Mouse (Mus musculus) Muller cell, postnatal 12 days (primary cell): ENCODE data around the gene Bin2.
"Not testable (repeated sequence)": the region's sequence is repeated elsewhere in the genome, so short reads cannot be mapped to it uniquely, and the experiment has no call there.

ENCODE experiments used
- DNase-seq: peaks from one replicate; pipeline ENCODE4 v3.0.0-alpha.2; 2015; ENCODE audit errors: inconsistent ontology term

The Bin2 gene

DNA sequence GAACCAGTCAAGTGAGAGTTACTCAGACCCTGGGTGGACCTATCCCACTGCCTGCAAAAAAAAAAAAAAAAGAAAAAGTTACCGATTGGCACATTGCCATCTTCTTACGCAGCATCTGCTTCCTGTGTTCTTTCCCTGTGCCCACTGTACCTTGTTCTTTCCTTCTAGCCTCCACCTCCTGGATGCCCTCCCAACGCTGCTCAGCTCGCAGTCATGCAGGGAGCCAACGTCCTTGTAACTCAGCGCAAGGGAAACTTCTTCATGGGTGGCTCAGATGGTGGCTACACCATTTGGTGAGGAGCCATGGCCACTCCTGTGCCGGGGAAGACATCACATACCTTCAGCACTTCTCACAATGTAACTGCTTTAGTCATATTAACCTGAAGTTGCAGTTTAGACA lies 50.2 kb downstream of the Bin2 start:
- no peak for DNase-seq

DNA sequence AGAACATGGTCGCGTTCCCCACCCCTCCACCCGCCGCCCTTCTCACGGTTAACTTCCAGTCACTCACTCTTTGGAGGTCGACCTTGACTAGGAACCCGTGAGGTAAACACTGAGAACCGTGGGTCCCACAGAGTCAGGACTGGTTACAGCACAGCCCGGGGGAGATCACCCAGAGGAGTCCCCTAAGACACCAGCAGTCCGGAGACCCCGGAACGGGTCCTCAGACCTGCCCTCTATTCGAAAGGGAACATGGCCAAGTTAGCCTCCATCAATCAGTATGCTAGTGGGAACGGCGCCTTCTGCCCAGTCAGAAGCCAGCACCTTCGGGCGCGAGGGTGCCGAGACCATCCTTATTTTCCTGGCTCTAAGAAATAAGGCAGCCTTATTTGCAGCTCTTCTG lies 53.1 kb downstream of the Bin2 start:
- DNase-seq: no peak

DNA sequence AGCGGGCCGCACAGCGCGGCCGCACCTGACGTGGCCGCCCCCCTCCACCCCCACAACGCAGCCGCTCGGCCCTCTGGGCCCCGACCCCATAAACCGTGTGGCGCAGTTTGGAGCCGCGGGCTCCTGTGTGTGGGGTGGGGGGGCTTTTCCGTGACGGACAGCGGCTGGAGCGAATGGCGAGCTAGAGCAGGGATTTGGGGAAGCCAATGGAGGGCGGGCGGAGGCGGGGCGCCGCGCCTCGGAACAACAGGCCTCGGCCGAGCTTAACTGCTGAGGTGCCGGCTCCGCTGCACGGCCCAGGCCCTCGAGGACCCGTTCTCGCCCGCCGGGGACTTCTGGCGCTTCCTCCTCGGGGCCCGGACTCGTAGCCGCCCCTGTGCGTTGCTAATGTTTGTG lies 53.5 kb downstream of the Bin2 start:
- DNase-seq: peak; percentile 95

DNA sequence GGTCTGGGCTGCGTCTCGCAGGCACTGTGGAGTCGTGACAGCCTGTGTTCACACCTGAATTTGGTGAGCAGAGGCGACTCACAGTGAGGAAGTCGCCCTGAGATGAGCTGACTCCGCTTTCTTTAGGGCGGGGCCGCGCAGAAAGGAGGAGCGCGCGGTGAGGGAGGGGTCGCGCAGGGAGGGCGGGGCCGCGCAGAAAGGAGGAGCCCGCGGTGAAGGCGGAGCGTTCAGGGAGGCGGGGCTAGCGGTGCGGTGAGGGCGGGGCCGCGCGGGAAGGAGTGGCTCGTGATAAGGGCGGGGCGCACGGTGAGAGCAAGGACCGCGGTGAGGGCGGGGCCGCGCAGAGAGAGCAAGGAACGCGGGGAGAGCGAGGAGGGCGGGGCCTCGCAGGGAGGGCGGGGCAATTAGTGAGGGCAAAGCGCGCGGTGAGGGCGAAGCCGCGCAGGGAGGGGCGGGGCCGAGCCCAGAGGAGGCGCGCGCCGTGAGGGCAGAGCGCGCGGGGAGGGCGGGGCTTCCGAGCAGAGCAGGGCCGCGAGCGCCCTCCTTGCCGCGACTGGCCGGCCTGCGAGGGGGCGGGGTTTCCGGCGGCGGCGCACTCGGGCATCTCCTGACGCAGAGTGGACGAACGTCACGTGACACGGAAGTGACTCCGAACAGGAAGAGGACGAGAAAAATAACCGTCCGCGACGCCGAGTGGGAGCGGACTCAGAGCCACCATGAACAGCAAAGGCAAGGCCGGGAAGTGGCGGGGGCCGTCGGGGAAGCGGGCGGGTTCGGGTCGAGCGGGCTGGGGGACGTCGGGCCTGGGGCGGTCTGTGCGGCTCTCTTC lies 54.1 kb downstream of the Bin2 start, which contains the start of gene Dazap2:
Gene Dazap2, plus strand, starts transcription at position 354 of the 829 bp plus-strand sequence.
- peak; percentile 100 for DNase-seq

DNA sequence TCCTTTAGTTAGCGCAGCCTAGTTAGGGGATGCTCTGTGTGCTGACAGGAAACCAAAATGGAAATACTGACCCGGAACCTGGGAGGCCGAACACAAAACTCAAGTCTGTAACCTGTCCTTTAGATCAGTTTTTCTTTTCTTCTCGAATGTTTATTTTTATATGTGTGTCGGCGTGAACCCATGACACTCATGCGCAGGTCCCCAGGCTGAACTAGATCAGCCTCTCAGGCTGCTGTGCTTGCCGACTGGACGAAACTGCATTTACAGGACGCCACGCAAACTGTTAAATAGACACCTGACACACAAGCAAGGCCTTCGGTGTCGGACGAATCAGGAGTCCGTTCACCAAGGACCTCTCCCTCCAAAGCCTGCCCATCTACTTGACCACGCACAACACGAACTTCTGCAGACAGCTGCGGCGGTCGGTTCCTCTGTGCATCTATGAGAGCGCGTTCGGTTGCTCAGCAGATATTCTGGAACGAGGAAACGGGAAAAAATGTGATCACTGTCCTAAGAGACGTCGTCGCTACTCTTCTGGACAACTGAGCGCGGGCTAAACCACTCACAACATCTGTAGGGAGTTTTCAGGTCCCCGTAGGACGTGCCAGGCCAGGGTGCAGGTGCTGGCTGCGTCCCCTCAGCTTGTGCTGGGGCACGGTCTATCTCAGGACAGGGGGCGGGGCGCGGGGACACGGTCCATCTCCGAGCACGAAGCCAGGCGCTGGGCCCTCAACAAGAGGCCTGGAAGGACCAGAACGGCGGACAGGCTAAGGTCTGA lies 54.9 kb downstream of the Bin2 start:
- DNase-seq: no peak

DNA sequence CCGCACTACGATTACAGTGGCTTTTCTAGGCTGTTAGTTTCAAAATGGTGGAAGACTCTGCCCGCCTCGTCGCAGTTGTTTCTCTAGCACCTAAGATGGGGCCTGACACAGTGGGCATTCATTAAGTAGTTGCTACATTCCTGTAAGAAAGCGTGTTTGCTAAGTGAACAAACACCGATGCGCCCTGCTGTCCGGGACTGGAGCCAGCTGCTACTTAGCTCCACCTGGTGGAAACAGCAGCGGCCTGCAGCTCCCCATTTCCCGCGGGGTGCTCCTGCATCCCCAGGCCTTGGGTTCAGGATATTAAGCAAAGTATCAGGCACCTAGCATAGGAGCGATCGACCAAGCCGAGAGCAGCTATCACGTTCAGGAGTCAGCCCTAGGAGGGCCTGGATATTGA lies 55.8 kb downstream of the Bin2 start:
- DNase-seq: peak; percentile 80

DNA sequence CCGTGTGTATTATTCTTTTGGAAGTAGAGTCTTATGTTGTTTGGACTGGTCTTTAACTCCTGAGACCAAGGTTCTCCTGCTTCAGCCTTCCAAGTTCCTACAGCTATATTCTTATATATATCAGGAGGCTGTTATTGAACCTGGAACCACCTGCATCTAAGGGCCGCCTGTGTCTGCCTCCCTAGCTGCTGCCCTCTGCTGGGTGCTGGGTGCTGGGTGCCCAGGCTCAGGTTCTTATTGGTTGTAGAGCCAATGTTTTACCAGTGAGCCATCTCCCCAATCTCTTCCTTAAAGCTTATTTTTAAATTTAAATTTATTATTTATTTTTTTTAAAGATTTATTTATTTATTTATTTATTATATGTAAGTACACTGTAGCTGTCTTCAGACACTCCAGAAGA lies 56.9 kb downstream of the Bin2 start:
- DNase-seq: no peak

DNA sequence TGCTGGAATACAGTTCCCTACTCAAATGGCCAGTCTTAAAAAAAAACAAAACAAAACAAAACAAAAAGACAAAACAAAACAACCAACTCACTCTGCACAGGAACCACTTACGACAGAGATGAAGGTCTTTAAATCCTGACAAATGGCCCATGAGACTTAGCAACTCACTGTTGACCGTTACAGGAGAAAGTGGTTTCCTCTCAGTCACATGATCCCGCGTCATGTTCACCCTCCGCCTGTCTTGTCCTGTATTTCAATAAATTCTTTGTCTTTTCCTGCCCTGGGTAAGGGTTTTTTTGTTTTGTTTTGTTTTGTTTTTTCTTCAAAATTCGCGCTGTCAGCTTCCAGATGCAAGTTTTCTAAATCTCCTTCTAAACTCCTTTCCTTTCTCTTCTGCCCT lies 57.4 kb downstream of the Bin2 start:
- DNase-seq: no peak

DNA sequence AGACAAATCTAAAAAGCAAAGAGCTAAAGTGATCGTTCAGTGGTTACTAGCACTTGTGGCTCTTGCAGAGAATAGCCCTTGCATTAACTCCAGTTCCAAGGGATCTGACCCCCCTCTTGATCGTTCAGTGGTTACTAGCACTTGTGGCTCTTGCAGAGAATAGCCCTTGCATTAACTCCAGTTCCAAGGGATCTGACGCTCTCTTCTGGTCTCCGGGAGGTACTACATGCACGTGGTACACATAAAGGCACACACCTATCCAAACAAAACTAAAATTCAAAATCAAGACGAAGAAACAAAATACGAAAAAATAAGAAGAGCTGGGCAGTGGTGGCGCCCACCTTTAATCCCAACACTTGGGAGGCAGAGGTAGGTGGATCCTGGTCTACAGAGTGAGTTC lies 62.7 kb downstream of the Bin2 start:
- not testable (repeated sequence) for DNase-seq

DNA sequence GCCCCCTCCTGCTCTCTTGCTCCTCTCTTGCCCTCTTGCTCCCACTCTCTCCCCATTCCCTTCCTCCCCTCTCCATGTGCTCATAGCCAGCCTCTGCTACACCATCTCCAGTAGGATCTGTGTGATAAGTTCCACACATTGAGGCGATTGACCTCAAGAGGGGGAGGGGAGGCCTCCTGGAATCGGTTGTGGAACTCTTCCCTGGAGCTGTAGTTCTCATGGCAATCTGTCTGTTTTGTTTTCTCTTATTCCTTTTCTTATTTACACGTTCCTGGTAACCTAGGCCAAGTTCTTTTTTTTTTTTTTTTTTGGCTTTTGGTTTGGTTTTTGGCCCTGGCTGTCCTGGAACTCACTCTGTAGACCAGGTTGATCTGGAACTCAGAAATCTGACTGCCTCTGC lies 67.7 kb downstream of the Bin2 start:
- DNase-seq: no peak

DNA sequence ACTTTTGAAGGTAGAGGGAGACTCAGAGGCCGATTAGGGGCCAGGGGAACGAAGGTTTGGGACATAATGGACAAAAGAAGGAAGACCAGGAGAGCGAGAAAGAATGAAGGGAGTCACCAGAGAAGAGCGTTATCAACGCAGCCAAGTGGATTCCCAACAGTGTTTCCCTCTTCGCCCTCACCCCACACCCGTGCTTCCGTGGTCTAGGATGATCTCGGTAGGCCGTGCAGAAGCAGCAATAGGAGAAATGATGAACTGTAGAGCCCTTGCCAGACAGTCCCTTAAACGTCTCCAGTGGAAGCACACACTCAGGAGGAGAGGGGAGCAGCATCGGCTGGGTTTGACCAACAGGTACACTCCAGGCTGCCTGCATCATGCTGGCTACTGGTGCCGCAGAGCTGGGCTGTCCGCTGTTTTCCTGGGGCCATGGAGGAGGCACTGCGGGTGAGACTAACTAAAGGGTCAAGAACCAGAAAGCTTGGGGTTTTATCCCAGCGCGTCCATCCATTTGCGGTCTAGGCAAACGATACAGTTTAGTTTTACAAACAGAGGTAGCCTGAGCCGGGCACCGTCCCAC lies 68.6 kb downstream of the Bin2 start:
- no peak for DNase-seq

DNA sequence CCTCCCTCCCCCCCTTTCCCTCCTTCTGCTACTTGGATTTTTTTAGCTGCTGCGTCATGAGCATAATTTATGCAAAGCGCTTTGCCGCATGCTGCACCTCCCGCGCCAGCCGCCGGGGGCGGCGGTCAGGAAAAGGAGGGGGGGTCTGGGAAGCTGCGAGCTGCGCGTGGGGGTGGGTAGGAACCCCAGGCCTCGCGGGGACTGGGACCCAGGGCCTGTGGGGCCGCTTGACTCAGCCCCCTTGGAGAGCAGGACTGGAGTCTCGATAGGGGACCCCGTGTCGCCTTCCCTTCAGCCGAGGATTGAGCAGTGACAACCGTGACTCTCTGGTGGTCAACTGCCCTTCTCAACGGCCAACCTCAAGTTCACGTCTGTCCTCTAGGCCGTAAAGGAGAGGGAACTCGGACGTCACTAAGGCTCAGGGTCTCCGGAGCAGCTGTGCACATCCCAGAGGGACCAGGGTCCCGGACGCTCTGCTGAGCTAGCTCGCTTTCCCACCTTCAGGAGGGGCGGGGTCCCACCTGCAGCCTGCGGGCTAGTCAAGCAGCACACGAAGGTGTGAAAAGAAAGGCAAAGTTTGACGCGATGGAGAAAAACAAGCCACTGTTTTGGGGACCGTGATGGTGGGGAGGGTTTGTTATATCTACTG lies 69.2 kb downstream of the Bin2 start:
- DNase-seq: peak; percentile 87

DNA sequence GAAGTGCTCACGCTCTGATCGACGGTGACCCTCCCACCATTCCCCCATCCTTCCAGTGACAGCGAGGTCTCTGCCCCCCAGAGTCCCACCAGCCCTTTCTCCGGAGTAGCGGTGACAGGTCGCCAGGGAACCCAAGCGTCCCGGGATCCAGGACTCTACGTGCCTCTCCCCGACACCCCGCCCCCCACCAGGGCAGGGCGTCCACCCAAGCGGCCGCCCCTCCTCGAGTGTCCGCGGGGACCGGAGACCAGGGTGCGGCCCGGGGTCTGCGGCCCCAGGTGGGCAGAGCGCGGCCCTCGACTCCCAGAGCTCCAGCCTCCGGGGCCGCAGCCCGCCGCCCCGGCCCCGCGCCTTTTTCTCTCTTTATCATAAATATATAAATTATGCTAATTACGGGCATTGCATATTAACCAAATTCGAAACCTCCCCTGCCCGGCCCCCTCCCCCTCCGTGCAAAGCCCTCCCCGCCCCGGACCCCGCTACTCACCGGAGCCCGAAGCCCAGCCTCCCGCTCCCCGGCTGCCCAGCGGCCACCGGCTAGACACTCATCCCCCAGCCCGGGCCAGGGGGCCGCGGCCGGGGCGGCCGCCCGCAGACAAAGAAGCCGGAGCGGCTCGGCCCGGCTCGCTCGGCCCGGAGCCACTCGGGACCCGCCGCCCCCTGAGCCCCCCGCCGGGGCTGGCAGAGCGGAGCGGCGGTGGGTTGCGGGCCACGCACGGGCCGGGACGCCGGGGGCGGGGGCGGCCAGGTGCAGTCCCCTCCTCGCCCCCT lies 69.9 kb downstream of the Bin2 start, which contains the start of gene Pou6f1:
Gene Pou6f1, minus strand, starts transcription at position 709 of the 771 bp plus-strand sequence.
- peak; percentile 51 for DNase-seq

DNA sequence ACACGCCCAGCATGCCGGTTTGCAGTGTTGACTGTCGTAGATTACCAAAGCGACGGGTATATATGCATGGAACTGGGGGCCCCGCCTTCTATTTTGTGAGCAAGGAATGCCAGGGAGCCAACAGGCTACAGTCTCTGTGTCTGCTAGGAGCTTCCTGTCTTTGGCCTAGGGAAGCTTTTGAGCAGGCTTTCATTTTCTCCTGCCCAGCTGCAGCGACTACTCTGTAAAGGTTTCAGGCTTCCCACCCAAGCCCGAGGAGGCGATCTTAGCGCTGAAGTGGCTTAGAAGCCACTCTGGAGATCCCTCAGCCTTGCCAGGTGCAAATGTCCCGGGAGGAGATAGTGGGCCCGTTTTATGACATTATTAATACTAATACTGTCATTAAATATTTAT lies 70.5 kb downstream of the Bin2 start:
- DNase-seq: peak; percentile 52

DNA sequence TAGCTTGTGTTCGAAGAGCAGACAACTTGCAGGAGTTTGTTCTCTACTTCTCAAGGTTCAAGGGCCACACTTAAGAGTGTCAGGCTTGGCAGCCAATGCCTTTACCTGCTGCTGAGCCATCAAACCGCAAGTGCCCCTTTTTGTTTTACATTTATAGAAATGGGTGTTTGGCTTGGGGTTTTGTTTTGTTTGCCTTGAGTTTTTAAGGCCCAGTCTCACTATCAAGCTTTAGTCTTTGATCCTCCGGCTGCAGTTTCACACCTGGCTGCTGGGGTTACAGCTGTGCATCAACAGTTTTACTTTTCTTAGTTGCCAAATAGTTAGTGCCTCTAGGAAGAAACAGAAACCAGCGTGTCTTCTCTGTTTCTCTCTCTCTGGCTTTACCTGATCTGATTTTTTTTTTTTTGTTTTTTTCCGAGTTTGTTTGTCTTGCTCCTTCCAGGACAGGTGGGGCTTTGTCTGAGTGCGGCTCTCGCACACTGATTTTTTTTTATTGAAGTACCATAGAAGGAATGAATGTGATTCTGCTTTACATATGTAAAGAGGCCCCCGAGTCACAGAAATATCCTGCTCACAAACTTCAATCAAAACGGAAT lies 71.0 kb downstream of the Bin2 start:
- no peak for DNase-seq

DNA sequence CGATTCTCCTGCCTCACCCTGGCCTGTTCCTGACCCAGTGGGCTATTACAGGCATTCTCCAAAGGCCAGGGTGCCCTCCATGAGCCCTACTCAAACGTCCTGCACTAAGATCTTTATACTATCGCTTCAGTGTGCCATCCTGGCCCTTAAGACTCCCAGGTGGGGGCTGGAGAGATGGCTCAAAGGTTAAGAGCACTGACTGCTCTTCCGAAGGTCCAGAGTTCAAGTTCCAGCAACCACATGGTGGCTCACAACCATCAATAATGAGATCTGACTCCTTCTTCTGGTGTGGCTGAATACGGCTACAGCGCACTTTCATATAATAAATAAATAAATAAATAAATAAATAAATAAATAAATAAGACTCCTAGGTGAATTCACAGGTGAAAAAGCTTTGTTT lies 76.5 kb downstream of the Bin2 start:
- no peak for DNase-seq
